Mouse (Mus musculus) bone marrow, adult 2 months (tissue): ENCODE results near the gene Dusp1.

Experiments used
- CTCF ChIP-seq: fragments of 200-500 bp; IDR thresholded peaks from 2 replicates; pipeline ENCODE4 v1.5.1; 2011; ENCODE audit warnings: low read length, control low read depth; ENCODE audit not compliant: control insufficient read depth, insufficient read depth
- POLR2A ChIP-seq: fragments of 200-500 bp; IDR thresholded peaks from 2 replicates; pipeline ENCODE4 v1.6.1; 2011; ENCODE audit warnings: low read depth, mild to moderate bottlenecking, control low read depth, low read length, borderline replicate concordance; ENCODE audit not compliant: control insufficient read depth

DNA sequence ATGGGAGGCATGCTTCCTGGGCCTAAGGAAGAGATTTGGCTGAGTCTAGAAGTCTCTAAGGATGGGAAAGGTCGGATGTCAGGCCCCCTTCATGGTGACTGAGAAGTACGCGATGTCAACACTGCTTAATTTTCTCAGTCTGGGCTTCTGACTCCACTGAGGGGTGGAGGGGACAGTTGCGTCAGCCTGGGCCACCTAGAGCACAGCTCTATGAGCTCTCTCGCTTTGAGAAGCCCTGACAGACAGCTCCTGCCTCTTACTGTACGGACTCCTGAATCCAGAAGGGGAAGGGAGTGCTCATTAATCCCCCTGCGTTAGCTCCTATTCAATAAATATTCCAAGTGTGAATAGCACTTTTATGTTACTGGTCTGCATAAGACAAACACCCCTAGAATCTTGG lies 103.9 kb downstream of the Dusp1 start:
- no peak for TF ChIP-seq POLR2A
- TF ChIP-seq CTCF = no peak
